Mouse (Mus musculus) forebrain, embryonic 14.5 days (tissue): ENCODE measurements around the gene Tgm7. TPM values are rescaled to one million over a fixed set of nuclear protein-coding genes. Genes with fewer than 3 reads are reported as not detected.

Experiments
- ATAC-seq: fragments of 200-750 bp; cut with Nextera tagmentation; 2 replicates; pipeline ENCODE4 v1.8.0; 2017; ENCODE audit warnings: mild to moderate bottlenecking, moderate library complexity
- DNase-seq: peaks from one replicate; pipeline ENCODE4 v3.0.0-alpha.2; 2015; ENCODE audit warnings: low spot score
- H3K27ac ChIP-seq: fragments of 300-500 bp; sonication (generic); 2 replicates; pipeline ENCODE4 v1.5.1; 2014; ENCODE audit warnings: low read depth, mild to moderate bottlenecking, control low read depth, low read length, moderate library complexity
- H3K27me3 ChIP-seq: fragments of 300-500 bp; sonication (generic); replicated peaks from 2 replicates; pipeline ENCODE4 v1.6.1; 2014; ENCODE audit warnings: low read length, control low read depth, mixed read lengths; ENCODE audit not compliant: control insufficient read depth, insufficient read depth
- H3K36me3 ChIP-seq: fragments of 300-500 bp; sonication (generic); 2 replicates; pipeline ENCODE4 v1.6.1; 2014; ENCODE audit warnings: low read length, control low read depth; ENCODE audit not compliant: control insufficient read depth, insufficient read depth
- H3K4me1 ChIP-seq: fragments of 300-500 bp; sonication (generic); 2 replicates; pipeline ENCODE4 v1.6.1; 2014; ENCODE audit warnings: antibody characterized with exemption, low read length, control low read depth; ENCODE audit not compliant: control insufficient read depth, insufficient read depth
- H3K4me2 ChIP-seq: fragments of 300-500 bp; sonication (generic); 2 replicates; pipeline ENCODE4 v1.6.1; 2014; ENCODE audit warnings: mild to moderate bottlenecking, control low read depth, low read length
- H3K4me3 ChIP-seq: fragments of 300-500 bp; sonication (generic); 2 replicates; pipeline ENCODE4 v1.5.1; 2014; ENCODE audit warnings: low read depth, low read length, control low read depth
- H3K9ac ChIP-seq: fragments of 300-500 bp; sonication (generic); 2 replicates; pipeline ENCODE4 v1.6.1; 2014; ENCODE audit warnings: mild to moderate bottlenecking, low read length, control low read depth, moderate library complexity
- H3K9me3 ChIP-seq: fragments of 300-500 bp; sonication (generic); replicated peaks from 2 replicates; pipeline ENCODE4 v1.6.1; 2016; ENCODE audit warnings: low read length, control low read depth, mixed read lengths; ENCODE audit not compliant: control insufficient read depth
- WGBS: fragments of 180-500 bp; shearing (Covaris S2); extraction: QIAGEN DNeasy Blood & Tissue Kit; methylation state at CpG from one replicate; pipeline ENCODE4 v1.1.7; 2014; 5-methylcytosine and 5-hydroxymethylcytosine counted together
- polyA plus RNA-seq: library from polyadenylated mRNA; unstranded; fragments of >200 nt; fragmentation: Nextera tagmentation; extraction: Ambion mirVana; gene quantifications from 2 replicates; pipeline ENCODE4 v1.2.1, GENCODE M21; 2014

The Tgm7 gene
- polyA plus RNA-seq = not detected in 2 replicates

DNA sequence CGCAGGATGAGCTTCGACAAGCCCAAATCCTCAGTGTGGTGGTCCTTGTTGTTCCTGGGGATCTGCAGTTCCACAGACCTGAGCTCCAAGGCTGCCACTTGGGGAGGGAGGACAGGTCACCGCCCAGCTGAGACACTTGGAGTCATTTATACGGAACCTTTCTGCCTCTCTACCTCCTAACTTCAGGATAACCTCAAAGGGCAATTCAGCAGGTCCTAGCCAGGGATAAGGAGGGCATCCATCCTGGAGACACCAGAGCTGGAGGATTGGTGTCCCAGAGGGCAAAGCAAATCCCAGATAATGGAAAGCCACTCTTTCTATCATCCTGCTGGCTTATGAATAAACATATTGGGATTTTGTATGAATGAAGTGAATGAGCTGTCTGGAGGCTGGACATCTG is at the start of gene Tgm7:
Gene Tgm7, minus strand, starts transcription at position 101 of the 400 bp plus-strand sequence.
- ATAC-seq (no peak), DNase-seq (no peak)
- H3K27me3 ChIP-seq = no peaks in the 10 kb centered on the region
- no peak within 1 kb of the TSS for H3K4me2 ChIP-seq
- WGBS = 94% methylated on average over 4 of the region's 4 CpGs
- no peak within 1 kb of the TSS for H3K4me3 ChIP-seq
- no peaks in the 10 kb centered on the region for H3K4me1 ChIP-seq
- H3K9ac ChIP-seq = no peak within 1 kb of the TSS
- no peaks in the 10 kb centered on the region for H3K9me3 ChIP-seq
- H3K27ac ChIP-seq = no peak within 1 kb of the TSS
- no peaks in the 10 kb centered on the region for H3K36me3 ChIP-seq

GRCm38 (mm10) chr2:121153100-121153499 is 43.5 kb upstream of the Tgm7 start:
- Histone ChIP-seq H3K4me3 (no peak overlapping the region), H3K4me1 (no peaks in the 10 kb centered on the region), H3K36me3 (peaks cover 49% of the 10 kb centered on the region), H3K9me3 (no peaks in the 10 kb centered on the region), H3K4me2 (no peak overlapping the region), H3K27ac (no peak overlapping the region), H3K9ac (no peak overlapping the region), H3K27me3 (no peaks in the 10 kb centered on the region)
- DNase-seq = no peak
- no peak for ATAC-seq
- WGBS = 83% methylated on average over 3 of the region's 3 CpGs

- peaks cover 52% of the 10 kb centered on the region for H3K36me3 ChIP-seq
- no peak overlapping the region for H3K4me2 ChIP-seq
- WGBS = 85% methylated on average over 5 of the region's 5 CpGs
- H3K9ac ChIP-seq = no peak overlapping the region
- no peaks in the 10 kb centered on the region for H3K9me3 ChIP-seq
- H3K4me1 ChIP-seq = no peaks in the 10 kb centered on the region
- no peaks in the 10 kb centered on the region for H3K27me3 ChIP-seq
- no peak for ATAC-seq
- H3K27ac ChIP-seq = no peak overlapping the region
- no peak for DNase-seq
- no peak overlapping the region for H3K4me3 ChIP-seq
These were observed 40.1 kb upstream of the Tgm7 start for GRCm38 (mm10) chr2:121149679-121150078.

DNA sequence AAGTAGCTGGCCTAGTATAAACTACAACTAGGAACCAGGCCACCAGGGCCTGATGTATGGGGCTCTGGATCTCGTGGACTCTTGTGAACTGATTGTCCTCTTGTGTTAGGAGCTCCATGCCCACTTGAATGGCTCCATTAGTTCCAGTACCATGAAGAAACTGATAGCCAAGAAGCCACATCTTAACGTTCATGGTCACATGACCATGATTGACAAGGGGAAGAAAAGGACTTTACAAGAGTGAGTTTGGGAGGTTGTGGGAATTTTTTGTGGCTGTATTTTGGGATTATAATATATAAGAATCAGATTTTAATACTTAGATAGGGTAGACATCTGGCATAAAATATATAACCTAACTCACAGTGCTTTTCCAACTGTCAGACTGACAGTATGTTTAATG is 32.8 kb upstream of the Tgm7 start:
- Histone ChIP-seq H3K4me1 (peaks cover 25% of the 10 kb centered on the region), H3K27me3 (no peaks in the 10 kb centered on the region), H3K4me2 (no peak overlapping the region), H3K27ac (no peak overlapping the region), H3K9me3 (no peaks in the 10 kb centered on the region), H3K4me3 (no peak overlapping the region), H3K9ac (no peak overlapping the region), H3K36me3 (peaks cover 47% of the 10 kb centered on the region)
- DNase-seq (no peak), ATAC-seq (no peak)
- WGBS = 63% methylated on average over 2 of the region's 2 CpGs

DNA sequence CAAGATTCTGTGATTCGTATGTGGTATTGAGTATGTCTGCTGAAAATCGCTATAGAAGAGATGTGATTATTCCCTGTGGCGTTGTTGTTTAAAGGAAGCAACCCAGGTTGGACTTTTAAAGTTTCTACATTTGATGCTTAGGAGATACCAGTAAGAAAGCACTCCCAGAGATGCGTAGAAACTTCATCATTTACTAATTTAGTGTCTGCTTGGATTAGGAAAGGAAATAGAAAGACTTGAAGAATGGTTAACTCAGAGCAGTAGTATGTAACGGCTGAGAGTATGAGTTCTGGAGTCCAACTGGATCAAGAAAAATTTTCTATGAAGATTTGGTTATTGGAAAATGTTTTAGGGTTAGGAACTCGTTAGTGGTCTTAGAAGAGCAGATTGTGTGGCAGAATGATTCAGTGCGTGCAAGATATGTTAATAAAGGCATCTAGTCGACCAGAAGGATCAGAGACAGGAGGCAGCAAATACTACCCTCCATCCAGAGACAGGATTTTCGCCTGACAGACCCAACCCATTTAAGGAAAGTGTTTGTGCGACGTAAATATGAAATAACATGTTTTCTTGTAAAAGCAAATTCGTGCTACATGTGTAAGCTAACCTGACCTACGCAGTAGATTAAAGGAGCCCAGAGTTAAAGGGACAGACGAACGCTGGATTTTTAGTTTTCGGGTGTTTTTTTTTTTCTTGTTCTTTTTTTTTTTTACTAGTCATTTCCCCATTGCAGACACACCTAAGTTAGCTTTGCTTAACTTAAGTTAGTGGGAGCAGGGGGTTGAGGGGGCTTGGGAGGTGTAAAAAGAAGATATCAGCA is 31.8 kb upstream of the Tgm7 start:
- Histone ChIP-seq H3K9me3 (no peaks in the 10 kb centered on the region), H3K4me1 (peaks cover 25% of the 10 kb centered on the region), H3K36me3 (peaks cover 37% of the 10 kb centered on the region), H3K4me3 (peak overlapping the region; percentile 52), H3K9ac (peak overlapping the region; percentile 93), H3K4me2 (peak overlapping the region; percentile 91), H3K27me3 (no peaks in the 10 kb centered on the region), H3K27ac (peak overlapping the region; percentile 98; the same call in 1 of the 2 replicates)
- ATAC-seq (no peak), DNase-seq (no peak)
- 63% methylated on average over 16 of the region's 16 CpGs for WGBS

GRCm38 (mm10) chr2:121140018-121140882 is 30.7 kb upstream of the Tgm7 start, which contains the start of the genes Adal and Lcmt2:
TSS of gene Adal (plus strand) at chr2:121140428.
TSS of gene Lcmt2 (minus strand) at chr2:121140653.
- H3K27ac ChIP-seq = peak within 1 kb of the TSS; percentile 98
- H3K9me3 ChIP-seq = no peaks in the 10 kb centered on the region
- peaks cover 31% of the 10 kb centered on the region for H3K36me3 ChIP-seq
- H3K4me1 ChIP-seq = peaks cover 25% of the 10 kb centered on the region
- H3K4me3 ChIP-seq = peak within 1 kb of the TSS; percentile 52
- peak; percentile 97 for ATAC-seq
- H3K9ac ChIP-seq = peak within 1 kb of the TSS; percentile 93
- WGBS = under 1% methylated on average over 87 of the region's 87 CpGs
- peak; percentile 96 for DNase-seq
- H3K4me2 ChIP-seq = peak within 1 kb of the TSS; percentile 91
- H3K27me3 ChIP-seq = no peaks in the 10 kb centered on the region

GRCm38 (mm10) chr2:121139266-121140017 is 29.8 kb upstream of the Tgm7 start:
- no peaks in the 10 kb centered on the region for H3K9me3 ChIP-seq
- peaks cover 25% of the 10 kb centered on the region for H3K4me1 ChIP-seq
- peak overlapping the region; percentile 91 for H3K4me2 ChIP-seq
- 61% methylated on average over 29 of the region's 29 CpGs for WGBS
- DNase-seq (peak; percentile 55), ATAC-seq (no peak; the same call in 1 of the 2 replicates)
- peak overlapping the region; percentile 98 for H3K27ac ChIP-seq
- peaks cover 25% of the 10 kb centered on the region for H3K36me3 ChIP-seq
- no peaks in the 10 kb centered on the region for H3K27me3 ChIP-seq
- peak overlapping the region; percentile 93 for H3K9ac ChIP-seq
- peak overlapping the region; percentile 52 for H3K4me3 ChIP-seq

- Histone ChIP-seq H3K9ac (no peak overlapping the region), H3K36me3 (peaks cover 14% of the 10 kb centered on the region), H3K27ac (no peak overlapping the region), H3K27me3 (no peaks in the 10 kb centered on the region), H3K9me3 (no peaks in the 10 kb centered on the region), H3K4me2 (no peak overlapping the region), H3K4me1 (peaks cover 25% of the 10 kb centered on the region), H3K4me3 (no peak overlapping the region)
- WGBS = 96% methylated on average over 4 of the region's 4 CpGs
- ATAC-seq = no peak
- no peak for DNase-seq
These were observed 27.8 kb upstream of the Tgm7 start for GRCm38 (mm10) chr2:121137371-121137770.
